Mouse (Mus musculus) hindlimb bud, embryonic 11.5 days (tissue): ENCODE results near the gene Casc1.

Source experiments
- DNase-seq: peaks from one replicate; pipeline ENCODE4 v3.0.0-alpha.2; 2012; ENCODE audit warnings: low read depth, low spot score; ENCODE audit errors: extremely low spot score

Gene Casc1

GRCm38 (mm10) chr6:145210816-145211338 is at the start of gene Casc1, which contains the start of gene Etfrf1:
Gene Casc1, minus strand, starts transcription at chr6:145211005.
Gene Etfrf1, plus strand, starts transcription at chr6:145211134.
- DNase-seq = peak; percentile 98

GRCm38 (mm10) chr6:145256701-145257073 is 45.9 kb upstream of the Casc1 start:
- DNase-seq = no peak

- no peak for DNase-seq
Observed at GRCm38 (mm10) chr6:145255952-145256700, 45.3 kb upstream of the Casc1 start.

GRCm38 (mm10) chr6:145250820-145251219 is 40.0 kb upstream of the Casc1 start:
- no peak for DNase-seq

- DNase-seq = peak; percentile 46
Observed at GRCm38 (mm10) chr6:145250185-145250791, 39.5 kb upstream of the Casc1 start, which contains the start of gene Kras. Gene Kras, minus strand, starts transcription at chr6:145250239.

GRCm38 (mm10) chr6:145249291-145250184 is 38.7 kb upstream of the Casc1 start:
- DNase-seq = no peak

- no peak for DNase-seq
Observed at GRCm38 (mm10) chr6:145247886-145248285, 37.1 kb upstream of the Casc1 start.

- no peak for DNase-seq
Observed at GRCm38 (mm10) chr6:145246841-145247240, 36.0 kb upstream of the Casc1 start.

GRCm38 (mm10) chr6:145242521-145242920 is 31.7 kb upstream of the Casc1 start:
- DNase-seq = no peak

- DNase-seq = no peak
Observed at GRCm38 (mm10) chr6:145240285-145240684, 29.5 kb upstream of the Casc1 start.

- DNase-seq = no peak
Observed at GRCm38 (mm10) chr6:145237148-145237547, 26.3 kb upstream of the Casc1 start.

- DNase-seq = no peak
Observed at GRCm38 (mm10) chr6:145235367-145235766, 24.6 kb upstream of the Casc1 start.

- DNase-seq = no peak
Observed at GRCm38 (mm10) chr6:145234391-145234790, 23.6 kb upstream of the Casc1 start.

- DNase-seq = no peak
Observed at GRCm38 (mm10) chr6:145226296-145226695, 15.5 kb upstream of the Casc1 start.

- no peak for DNase-seq
Observed at GRCm38 (mm10) chr6:145224246-145224645, 13.4 kb upstream of the Casc1 start.

- no peak for DNase-seq
Observed at GRCm38 (mm10) chr6:145215826-145216225, 5.0 kb upstream of the Casc1 start.

- no peak for DNase-seq
Observed at GRCm38 (mm10) chr6:145213916-145214315, 3.1 kb upstream of the Casc1 start.

GRCm38 (mm10) chr6:145211376-145212305 is 836 bp upstream of the Casc1 start:
- peak; percentile 37 for DNase-seq

GRCm38 (mm10) chr6:145210056-145210680 is 637 bp downstream of the Casc1 start:
- no peak for DNase-seq

GRCm38 (mm10) chr6:145205142-145205541 is 5.7 kb downstream of the Casc1 start:
- DNase-seq = no peak
